Mouse (Mus musculus): ENCODE results near the gene Olfr371. TPM values are rescaled to one million over a fixed set of nuclear protein-coding genes. Genes with fewer than 3 reads are reported as not detected.

Olfr371 gene
- not detected for total RNA-seq (2021)

DNA sequence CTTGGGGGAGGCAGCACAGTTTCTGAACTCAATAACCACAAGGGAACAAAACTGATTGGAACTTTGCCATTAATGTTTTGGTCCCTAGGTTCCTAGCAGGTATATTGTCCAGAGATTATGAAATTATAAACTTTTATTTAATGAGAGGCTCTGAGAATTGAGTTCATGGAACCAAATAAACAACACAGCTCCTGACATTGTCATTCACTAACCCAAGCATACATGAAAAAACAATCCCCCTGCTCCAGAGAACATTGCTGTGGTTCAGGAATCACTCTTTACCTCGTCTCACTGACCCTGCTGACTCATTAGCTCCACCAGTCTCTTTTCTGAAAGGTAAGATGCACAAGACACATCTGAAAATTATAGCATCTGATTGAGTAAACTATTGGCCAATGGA lies at the start of gene Olfr371:
Olfr371 (plus strand) TSS at position 301 of the 400 bp plus-strand sequence.
- no peak for DNase-seq

DNA sequence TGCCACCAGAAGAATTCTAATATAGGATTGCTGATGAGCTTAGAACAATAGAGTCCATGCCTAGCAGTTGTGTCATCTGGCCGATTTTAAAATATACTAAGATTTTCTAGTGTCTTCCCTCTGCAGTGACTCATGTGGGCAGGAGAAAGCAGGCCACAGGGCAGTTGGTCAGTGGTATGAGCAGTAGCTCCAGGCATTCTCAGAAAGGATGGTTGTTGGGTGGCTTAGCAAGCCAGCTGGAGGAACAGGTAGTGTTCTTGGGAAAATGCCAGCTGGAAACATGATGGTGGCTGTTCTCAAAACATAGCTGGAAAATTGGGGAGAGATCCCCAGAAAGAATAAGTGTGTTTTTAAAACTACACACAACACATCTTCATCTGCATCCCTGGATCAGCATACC lies 33.4 kb upstream of the Olfr371 start:
- DNase-seq = no peak

- no peak for DNase-seq
These were observed 5.6 kb upstream of the Olfr371 start for GRCm38 (mm10) chr8:85220220-85220619.

- no peak for DNase-seq
These were observed 4.8 kb upstream of the Olfr371 start for GRCm38 (mm10) chr8:85220992-85221391.

DNA sequence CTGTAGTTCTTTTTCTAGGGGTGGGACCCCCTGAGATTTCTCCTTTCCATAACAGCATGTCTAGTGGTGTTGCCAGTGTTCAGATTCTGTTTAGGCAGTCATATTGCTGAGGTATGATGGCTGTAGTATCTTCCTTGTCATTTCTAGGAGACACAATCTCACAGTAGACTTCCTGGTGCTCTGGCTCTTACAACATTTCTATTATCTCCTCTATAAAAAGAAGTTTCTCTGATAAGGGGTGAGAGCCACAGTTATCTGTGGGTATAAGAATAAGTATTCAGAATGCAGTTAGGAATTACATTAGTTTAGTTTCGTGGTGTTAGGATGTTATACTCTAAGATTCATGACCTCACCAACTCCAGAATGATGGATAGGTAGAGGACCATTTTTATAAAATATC lies 1.5 kb downstream of the Olfr371 start:
- DNase-seq = no peak

Other genes starting within 250 kb of the Olfr371 start
- 10 to 100 TPM; 59.9 to 73.6 TPM for gene Junb, start 247.3 kb upstream of the Olfr371 start, total RNA-seq (2021)
- gene Hook2, start 235.4 kb upstream of the Olfr371 start, total RNA-seq (2021) = 1 to 10 TPM; 7.8 to 9.7 TPM
- gene Best2, start 211.5 kb upstream of the Olfr371 start, total RNA-seq (2021) = not detected
- gene Asna1, start 200.7 kb upstream of the Olfr371 start, total RNA-seq (2021) = 100 to 1,000 TPM; 120 to 121 TPM
- gene Trir, start 199.2 kb upstream of the Olfr371 start, total RNA-seq (2021) = 100 to 1,000 TPM; 133 to 136 TPM
- gene Tnpo2, start 189.1 kb upstream of the Olfr371 start, total RNA-seq (2021) = 100 to 1,000 TPM; 147 to 149 TPM
- gene Fbxw9, start 165.9 kb upstream of the Olfr371 start, total RNA-seq (2021) = 10 to 100 TPM; 22.8 to 24.1 TPM
- gene Gm5741, start 158.0 kb upstream of the Olfr371 start, total RNA-seq (2021) = not detected
- gene Dhps, start 154.2 kb upstream of the Olfr371 start, total RNA-seq (2021) = 10 to 100 TPM; 52.1 to 60.6 TPM
- gene Wdr83os, start 145.2 kb upstream of the Olfr371 start, total RNA-seq (2021) = 10 to 100 TPM; 55.0 to 65.7 TPM
- 10 to 100 TPM; 26.1 to 28.4 TPM for gene Wdr83, start 144.7 kb upstream of the Olfr371 start, total RNA-seq (2021)
- 10 to 100 TPM; 30.5 to 36.8 TPM for gene Man2b1, start 142.7 kb upstream of the Olfr371 start, total RNA-seq (2021)
- 1 to 10 TPM; 6.8 to 8.0 TPM for gene Zfp791, start 102.9 kb upstream of the Olfr371 start, total RNA-seq (2021)
- gene Cks1brt, start 74.1 kb upstream of the Olfr371 start, total RNA-seq (2021) = not detected
- gene Orc6, start 73.6 kb downstream of the Olfr371 start, total RNA-seq (2021) = 10 to 100 TPM; 26.6 to 33.2 TPM
- 100 to 1,000 TPM; 129 to 139 TPM for gene Vps35, start 73.8 kb downstream of the Olfr371 start, total RNA-seq (2021)
- gene Mylk3, start 160.4 kb downstream of the Olfr371 start, total RNA-seq (2021) = 1 to 10 TPM; 1.6 to 2.0 TPM
- 10 to 100 TPM; 16.8 to 17.1 TPM for gene 4921524J17Rik, start 206.8 kb downstream of the Olfr371 start, total RNA-seq (2021)

Measured in layer of hippocampus, postnatal 36 days (tissue).